Mouse (Mus musculus): ENCODE data around the gene Gm5431. TPM values are rescaled to one million over a fixed set of nuclear protein-coding genes. Genes with fewer than 3 reads are reported as not detected.

The Gm5431 gene
- polyA plus RNA-seq (2012): 0.03 and 0.04 TPM in 2 replicates

DNA sequence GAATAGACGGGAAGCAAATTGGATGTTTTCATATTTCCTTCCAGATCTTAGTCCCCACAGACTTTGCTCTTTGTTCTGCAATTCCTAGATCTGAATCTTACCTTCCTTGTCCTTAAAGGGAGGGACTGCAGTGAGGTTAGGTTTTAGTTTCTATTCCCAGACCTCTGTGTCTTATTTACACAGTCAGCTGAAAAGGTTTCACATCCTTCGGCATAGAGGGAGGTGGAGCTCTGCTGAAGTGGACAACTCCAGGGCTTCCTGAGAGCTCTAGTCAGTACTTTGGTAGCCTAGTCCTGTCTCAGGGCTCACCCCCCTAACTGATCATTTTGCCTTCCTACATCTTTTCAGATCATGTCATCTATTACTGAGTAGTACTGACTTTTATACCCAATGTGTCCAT is at the start of gene Gm5431:
Gene Gm5431, minus strand, starts transcription at position 194 of the 400 bp plus-strand sequence.

DNA sequence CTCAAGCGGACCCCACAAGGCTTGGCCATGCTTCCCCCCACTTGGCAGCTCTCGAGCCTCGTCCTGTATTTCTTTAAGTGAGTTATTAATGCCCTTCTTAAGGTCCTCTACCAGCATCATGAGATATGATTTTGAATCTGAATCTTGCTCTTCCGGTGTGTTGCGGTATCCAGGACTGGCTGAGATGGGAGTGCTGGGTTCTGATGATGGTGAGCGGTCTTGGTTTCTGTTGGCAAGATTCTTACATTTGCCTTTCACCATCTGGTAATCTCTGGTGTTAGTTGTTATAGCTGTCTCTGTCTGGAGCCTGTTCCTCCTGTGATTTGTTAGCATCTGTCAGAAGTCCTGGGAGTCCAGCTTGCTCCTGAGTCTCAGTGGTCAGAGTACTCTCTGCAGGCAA is 44.1 kb upstream of the Gm5431 start, which contains the start of gene Psme2b:
Gene Psme2b, minus strand, starts transcription at position 101 of the 400 bp plus-strand sequence.

DNA sequence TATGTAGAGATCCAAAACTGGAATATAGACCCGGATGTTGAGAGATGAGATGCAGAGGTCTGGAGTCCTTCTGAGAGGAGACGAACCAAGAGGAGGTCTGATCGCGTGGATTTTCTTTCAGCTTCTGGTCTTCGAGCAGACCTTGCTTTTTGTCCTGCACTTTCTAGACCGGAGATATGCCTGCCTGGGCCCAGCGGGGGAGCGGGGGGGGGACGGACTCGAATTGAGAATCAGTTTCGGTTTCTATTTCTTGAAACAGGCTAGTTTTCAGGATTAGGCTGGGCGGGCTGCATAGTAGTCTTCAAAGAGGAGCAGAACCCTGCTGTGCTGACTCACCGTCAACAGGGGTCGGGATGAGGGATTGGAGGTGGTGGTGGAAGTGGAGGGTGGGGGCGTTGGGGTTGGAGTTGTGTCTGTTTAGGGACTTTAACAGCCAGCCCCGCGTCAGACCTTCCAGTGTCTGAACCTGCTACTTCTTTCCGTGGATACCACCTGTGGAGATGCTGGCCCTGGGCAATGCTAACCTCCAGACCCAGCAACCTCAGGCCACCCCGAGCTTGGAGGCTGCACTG is 30.7 kb downstream of the Gm5431 start, which contains the start of gene Irgm1:
Gene Irgm1, minus strand, starts transcription at position 483 of the 572 bp plus-strand sequence.

Other genes starting within 250 kb of the Gm5431 start
- 4,368 and 4,920 TPM in 2 replicates for gene Rack1, start 101.9 kb downstream of the Gm5431 start, polyA plus RNA-seq (2012)
- 54.6 and 79.4 TPM in 2 replicates for gene Trim41, start 84.9 kb downstream of the Gm5431 start, polyA plus RNA-seq (2012)
- gene Trim7, start 76.1 kb downstream of the Gm5431 start, polyA plus RNA-seq (2012): 0.84 and 1.2 TPM in 2 replicates
- gene Gm12184, start 75.6 kb downstream of the Gm5431 start, polyA plus RNA-seq (2012): 72.6 and 83.3 TPM in 2 replicates
- 3.3 and 5.2 TPM in 2 replicates for gene Irgm1, start 30.5 kb downstream of the Gm5431 start, polyA plus RNA-seq (2012)
- 2.8 and 3.4 TPM in 2 replicates for gene Psme2b, start 44.0 kb upstream of the Gm5431 start, polyA plus RNA-seq (2012)
- 0.07 and 0.25 TPM in 2 replicates for gene Olfr56, start 76.7 kb upstream of the Gm5431 start, polyA plus RNA-seq (2012)
- 0.24 and 0.49 TPM in 2 replicates for gene 9930111J21Rik1, start 77.2 kb upstream of the Gm5431 start, polyA plus RNA-seq (2012)
- not detected in 2 replicates for gene Gm12185, start 90.0 kb upstream of the Gm5431 start, polyA plus RNA-seq (2012)
- 0.30 and 0.52 TPM in 2 replicates for gene Tgtp1, start 92.0 kb upstream of the Gm5431 start, polyA plus RNA-seq (2012)
- gene 9930111J21Rik2, start 149.0 kb upstream of the Gm5431 start, polyA plus RNA-seq (2012): 0.56 and 1.2 TPM in 2 replicates
- gene Tgtp2, start 162.0 kb upstream of the Gm5431 start, polyA plus RNA-seq (2012): 2.0 and 2.4 TPM in 2 replicates
- gene Ifi47, start 174.4 kb upstream of the Gm5431 start, polyA plus RNA-seq (2012): 1.7 and 3.0 TPM in 2 replicates
- gene Olfr1396, start 212.7 kb upstream of the Gm5431 start, polyA plus RNA-seq (2012): not detected in 2 replicates
- gene Olfr1395, start 240.1 kb upstream of the Gm5431 start, polyA plus RNA-seq (2012): 0.16 TPM in 1 of 2 replicates, not detected in the other

All from megakaryocyte-erythroid progenitor cell, adult 5 weeks (primary cell).